Mouse (Mus musculus) liver (tissue): ENCODE data around the gene Flad1.

Experiments
- DNase-seq: peaks from one replicate; pipeline ENCODE4 v3.0.0-alpha.2; 2020; ENCODE audit warnings: mixed read lengths

The Flad1 gene

DNA sequence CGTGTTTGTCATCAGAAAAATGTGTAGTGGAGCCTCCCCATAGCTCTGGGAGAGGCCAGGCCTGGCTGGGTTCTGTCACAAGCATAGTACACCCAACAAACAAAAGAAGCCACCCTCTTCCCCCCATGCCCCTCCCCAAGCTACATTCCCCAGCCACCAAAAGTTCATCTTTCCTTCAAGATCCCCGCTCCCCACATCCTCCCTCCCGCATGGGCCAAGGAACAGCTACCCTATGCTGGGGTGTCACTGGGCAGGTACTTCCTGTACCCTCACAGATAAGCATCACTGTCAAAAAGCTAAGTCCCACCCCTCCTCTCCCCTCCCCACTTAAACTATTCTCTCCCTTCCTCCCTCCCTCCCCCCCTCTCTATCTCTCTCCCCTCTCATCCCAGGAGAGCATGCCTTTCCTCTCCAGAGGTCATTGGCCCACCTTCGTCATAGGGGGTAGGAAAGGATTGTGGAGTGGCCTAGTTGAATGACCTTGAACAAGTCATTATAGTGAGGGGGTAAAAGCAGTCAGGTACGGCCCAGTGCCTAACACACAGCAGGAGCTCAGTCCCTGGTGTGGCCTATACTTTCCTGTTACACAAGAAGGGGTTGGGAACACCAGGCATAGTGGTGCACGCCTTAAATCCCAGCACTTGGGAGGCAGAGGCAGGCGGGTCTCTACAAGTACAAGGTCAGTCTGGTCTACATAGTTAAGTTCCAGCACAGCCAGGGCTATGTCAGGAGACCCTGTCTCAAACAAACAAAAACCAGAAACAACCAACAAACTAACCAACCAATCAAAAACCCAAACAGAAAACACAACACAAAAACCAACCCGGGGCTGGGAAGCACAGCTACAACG, 29.4 kb downstream of the Flad1 start:
- no peak for DNase-seq

DNA sequence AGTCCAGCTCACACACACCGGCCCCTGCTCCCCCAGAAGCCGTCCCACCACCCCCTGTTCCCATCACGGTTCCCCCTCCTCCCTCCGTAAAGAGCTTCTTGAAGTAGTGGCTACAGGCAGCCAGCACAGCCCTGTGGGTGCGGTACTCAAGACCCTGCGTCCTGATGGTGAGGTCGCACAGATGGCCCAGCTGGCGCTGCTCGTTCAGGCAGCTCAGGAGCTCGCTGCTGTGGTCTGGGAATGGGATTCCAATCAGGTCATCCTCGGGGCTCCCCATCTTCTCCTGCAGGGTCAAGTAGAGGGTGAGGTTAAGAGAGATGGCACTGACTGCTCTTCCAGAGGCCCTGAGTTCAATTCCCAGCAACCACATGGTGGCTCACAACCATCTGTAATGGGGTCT, 30.4 kb downstream of the Flad1 start:
- DNase-seq = no peak

DNA sequence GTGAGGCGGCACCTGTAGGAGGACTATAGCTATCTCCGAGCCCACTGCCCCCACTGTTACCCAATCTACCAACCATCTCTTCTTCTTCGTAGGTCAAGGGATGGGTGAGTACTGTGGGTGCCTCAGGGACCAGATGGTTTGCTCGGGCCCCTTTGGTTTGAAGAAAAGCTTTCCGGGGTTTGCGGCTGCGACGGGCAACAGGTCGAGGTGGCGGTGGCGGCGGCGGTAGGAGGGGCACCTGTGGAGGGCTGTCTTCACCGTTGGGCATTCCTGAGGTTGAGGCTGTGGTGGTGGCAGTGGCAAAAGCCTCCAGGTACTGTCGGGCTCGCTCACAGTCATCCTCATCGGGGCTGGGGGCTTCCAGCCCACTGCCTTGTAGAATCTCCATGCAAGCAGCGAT, 31.0 kb downstream of the Flad1 start:
- no peak for DNase-seq

DNA sequence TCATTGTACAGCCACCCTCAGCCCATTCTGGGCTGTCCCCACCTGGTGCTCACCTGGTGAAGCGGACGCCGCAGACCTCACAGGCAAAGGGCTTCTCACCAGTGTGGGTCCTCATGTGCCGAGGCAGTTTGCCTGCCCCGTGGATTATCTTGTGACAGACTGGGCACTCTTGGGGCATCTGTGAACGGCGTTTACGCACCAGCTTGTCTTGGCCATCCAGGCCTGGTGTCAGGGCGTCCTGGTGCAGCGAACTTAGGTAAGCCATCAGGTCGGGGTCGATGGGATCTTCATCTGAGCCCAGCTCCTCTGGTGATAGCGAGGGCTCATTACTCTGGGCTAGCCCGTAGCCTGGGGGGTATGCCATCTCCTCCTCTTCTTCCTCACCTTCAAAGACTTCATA, 31.4 kb downstream of the Flad1 start:
- DNase-seq = no peak

DNA sequence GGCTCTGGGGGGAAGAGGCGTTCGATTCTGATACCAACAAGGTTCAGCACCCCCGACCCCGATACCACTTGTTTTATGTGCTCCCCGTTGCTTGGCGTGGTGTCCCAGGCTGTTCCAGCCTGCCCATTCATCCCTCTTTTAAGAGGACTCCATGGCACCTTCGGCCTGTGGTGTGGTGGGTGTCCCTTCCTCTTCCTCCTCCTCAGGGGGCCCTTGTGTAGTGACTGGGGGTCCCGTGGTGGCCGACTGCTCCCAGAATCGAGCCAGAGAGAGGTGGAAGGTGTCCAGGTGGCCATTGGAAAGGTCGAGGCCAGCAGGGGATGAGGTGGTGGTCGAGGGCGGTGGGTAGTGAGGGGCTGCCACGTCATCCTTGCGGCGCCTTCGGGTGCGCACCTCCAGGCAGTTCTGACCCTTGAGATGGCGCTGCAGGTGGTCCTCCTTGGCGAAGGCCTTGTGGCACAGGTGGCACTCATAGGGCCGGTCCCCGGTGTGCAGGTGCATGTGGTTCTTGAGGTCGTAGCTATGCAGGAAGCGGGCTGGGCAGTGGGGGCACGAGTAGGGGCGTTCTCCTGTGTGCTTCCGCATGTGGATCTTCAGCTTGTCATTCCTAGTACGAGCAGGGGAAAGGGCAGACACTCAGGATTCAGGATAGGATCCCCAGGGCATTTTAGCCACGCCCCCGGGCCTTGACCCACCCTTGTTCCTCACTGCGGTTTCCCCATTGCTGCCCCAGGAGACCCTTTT, 32.1 kb downstream of the Flad1 start:
- no peak for DNase-seq

DNA sequence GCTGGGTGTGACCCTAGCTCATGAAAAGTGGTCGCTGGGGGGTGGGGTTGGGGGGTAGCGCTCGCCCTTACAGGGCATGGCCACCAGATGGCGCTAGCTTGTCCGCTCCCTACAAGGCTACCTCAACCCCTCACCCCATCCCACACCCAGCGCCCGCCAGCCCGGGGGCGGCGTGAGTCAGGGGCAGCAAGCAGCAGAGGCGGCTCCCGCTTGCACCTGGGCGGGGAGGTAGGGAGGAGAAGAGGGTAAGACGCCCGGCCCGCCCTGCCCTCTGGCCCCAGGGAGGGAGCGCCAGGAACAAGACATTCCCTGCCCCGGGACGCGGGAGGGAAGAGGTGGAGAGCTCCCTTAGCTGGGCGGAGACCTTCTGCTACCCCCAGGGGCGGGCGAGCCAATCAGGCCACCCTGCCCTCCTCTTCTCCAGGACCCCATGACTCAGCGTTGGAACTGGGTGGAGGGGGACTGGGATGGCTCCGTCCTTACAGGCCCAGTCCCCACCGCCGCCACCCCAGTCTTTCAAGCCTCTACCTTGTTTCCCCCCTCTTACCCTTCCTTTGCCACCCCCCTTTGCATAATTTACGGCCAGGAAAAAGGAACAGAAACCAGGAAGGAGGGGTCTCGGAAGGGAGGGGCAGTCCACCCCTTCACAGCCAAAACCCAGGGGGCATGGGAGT, 33.1 kb downstream of the Flad1 start:
- peak; percentile 71 for DNase-seq

DNA sequence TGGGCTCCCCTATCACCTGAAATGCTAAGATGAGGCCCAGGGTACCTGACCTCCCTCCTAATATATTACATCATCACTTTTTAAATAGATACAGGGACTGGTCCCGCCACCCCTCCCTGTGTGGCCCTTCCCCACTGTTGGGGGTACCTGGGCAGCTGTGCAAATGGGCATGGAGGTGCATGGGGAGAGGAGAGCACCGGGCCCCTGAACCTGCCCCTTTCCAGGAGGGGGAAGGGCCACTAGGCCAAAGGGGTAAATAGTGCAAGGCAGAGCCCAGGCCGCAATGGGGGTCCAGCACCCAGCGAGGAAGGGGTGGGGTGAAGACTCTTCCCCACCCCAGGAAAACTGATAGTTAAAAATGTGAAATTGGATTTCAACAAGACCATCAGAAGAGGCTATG, 33.8 kb downstream of the Flad1 start:
- no peak for DNase-seq

DNA sequence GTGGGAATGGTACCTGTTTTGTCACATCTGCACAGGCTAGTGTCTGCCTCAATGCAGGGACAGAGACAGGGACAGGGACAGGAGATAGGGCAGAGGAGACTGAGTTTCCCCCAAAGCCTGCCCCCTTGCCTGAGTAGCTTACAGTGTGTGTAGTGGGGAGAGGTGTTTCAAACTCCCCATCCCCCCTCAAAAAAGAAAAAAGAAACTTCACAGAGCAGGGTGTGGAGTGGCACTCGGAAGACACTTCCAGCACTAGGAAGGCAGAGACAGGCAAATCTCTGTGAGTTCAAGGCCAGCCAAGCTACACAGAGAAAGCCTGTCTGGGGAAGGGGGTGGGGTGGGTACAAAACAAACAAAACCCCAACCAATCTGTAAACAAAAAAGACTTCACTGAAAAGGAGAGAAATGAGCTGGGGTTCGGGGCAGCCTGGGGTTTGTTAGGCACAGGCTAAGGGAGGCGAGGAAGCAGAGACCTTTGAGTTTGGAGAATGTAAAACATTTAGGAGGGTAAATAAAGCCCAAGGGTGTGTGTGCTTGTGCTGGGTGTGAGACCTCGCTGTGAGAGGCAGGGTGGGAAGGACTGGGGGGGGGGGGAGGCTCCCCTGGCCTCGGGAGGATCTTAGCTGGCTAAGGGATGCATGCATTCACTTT, 38.0 kb downstream of the Flad1 start:
- no peak for DNase-seq

DNA sequence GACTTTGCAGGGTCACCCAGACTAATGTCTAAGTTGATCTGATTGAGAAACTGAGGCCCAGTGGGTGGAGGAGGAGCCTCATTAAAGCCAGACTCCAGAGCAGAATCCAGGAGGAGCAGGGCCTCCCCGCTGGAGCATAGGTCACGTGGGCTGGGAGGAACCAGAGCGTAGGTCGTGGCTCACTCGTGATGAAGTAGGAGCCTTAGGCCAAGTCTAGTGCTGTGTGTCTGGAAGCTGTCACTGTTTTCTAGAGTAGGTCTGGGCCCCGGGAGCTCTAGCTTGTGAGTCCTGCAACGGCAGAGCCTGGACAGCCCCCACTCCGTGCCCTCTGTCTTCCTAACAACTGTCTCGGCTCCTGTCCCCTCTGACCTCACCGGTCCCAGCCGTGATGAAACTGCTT, 44.3 kb downstream of the Flad1 start:
- DNase-seq = no peak

DNA sequence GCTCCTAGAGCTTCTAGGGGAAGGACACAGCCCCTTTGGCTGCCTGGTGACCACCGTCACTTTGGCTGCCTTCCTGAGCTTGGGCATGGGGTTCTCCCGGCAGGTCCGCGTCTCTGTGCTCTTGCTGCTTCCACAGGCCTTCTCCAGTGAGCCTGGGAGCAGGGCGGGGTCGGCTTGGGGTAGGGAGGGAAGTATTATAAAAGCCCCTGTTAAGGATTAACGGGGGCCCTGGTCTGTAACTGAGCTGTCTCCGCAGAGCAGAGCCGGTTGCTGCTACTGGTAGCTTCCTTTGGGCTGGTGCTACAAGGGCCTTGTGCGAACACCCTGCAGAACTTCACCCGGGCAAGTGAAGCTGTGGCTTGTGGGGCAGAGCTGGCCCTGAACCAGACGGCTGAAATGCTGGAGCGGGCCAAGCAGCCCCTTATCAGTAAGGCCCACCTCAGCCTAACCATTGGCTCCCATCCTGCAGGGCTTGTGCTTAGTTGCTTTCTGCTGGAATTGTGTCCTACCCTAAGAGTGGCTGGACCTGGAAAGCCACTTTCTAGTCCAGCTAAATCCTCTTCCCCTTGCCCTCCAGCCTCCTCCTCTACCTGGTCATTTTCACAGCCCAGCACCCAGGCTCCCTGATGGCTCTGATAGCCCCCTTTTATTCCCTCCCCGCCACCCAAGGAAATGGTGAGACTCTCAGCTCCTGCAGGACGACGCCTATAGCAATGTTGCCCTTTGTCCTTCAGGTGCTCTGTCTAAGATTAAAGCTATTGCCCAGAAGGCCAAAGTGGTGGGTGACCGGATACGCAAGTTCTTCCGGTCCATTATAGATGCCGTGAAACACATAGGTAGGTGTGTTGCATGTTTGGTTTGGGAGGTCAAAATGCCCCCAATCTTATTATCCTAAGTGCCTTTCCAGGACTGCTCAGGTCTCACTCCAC, 45.9 kb downstream of the Flad1 start:
- DNase-seq = no peak

DNA sequence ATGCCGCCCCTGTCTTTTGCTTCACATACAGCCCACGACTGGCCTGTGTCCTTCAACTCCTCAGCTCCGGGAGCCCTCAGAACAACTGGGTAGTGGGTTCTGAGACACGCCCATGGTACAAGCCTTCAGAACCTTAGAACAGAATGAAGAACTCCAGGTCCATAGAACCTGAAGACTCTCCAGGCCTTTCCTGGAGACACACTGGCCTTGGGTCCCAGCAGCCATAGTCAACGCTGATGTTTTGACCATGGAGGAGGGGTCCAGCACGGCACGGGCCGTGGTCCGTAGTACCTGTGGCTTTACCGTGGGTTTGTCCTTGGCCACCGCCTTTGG, 46.6 kb downstream of the Flad1 start, which contains the start of gene Dcst1:
Gene Dcst1, minus strand, starts transcription at position 101 of the 333 bp plus-strand sequence.
- no peak for DNase-seq

DNA sequence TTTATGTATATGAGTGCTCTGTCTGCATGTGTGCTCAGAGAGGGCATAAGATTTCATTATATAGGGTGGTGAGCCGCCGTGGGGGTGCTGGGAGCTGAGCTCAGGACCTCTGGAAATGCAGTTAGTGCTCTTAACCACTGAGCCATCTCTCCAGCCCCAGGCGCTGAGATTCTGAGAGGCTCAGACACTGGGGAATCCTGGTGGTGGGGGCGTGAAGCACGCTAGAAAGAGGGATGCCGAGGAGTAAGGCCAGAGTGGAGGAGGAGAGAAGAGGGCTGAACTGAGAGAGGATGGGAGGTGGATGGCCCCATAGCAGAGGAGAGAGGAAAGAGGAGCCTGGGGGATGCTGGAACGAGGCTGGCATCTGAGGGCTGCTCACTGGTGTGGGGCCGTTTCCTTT, 47.0 kb downstream of the Flad1 start:
- DNase-seq = no peak

DNA sequence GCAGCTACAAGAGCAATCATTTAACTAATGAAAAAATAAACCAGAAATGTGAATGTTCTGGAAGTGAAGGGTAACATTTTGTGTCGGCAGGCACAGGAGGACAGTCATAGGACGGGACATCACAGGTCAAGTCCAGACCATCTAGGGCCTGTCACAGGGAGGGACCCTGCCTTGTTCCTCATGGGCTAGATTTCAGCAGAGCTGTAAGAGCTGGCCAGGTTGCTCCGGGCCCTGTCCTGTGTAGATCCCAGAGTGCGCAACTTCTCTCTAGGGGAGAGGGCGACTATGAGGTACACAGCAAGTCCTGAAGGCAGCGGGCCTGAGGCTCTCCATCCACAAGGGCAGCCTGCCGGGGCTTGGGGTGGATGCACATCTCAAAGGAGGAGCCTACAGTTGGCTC, 50.0 kb downstream of the Flad1 start, which contains the start of gene Dcst2:
Gene Dcst2, plus strand, starts transcription at position 301 of the 400 bp plus-strand sequence.
- DNase-seq = no peak

DNA sequence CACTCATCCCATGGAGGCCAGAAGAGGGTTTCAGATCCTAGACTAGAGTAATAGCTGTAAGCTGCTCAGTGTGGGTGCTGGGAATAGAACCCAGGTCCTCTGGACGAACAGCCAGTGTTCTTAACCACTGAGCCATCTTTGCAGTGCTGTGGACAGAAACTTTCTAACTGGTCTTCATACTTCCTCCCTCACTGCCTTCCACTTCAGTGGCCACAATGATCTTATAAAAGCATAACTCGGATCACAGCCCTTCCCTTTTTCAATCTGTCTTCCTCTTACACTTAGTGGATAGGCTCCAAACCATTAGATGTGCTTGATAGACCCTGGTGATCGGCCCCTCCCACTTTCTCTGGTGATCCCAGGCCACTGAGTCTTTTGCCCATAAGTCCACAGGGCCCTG, 51.4 kb downstream of the Flad1 start:
- no peak for DNase-seq

DNA sequence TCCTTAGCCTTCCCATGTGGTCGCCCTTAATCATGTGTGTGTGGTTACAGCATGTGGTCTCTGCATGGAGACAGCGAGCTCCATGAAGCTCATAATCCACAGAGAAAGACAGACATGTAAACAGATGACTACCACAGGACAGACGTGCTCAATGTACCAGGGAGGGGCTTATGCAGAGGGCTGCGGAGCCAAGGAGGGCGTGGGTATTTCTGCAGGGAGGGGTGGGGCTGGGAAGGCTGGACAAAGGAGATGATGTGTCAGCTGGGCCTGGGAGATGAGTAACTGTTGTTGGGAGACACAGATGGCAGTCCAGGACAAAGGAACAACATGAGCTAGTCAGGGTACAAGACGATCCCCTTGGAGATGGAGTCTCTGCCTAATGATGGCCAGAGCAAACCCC, 52.0 kb downstream of the Flad1 start:
- no peak for DNase-seq

DNA sequence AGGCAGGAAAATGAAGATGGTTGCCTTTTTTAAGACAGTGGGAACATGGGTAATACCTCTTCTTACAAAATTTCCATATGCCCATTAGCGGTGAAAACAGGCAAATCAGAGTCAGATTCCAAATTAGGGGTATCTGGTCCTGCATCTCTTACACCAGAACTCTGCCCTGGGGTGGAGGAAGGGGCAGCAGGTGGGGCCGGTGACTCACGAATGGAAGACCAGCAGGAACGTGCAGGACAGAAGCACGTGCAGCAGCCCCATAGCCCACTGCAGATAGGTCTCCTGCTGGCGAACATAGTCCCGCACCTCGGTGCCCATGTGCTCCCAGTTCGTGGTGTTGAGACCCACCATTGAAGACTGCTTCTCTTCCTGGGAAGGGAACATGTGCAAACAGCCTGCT, 55.6 kb downstream of the Flad1 start:
- no peak for DNase-seq

DNA sequence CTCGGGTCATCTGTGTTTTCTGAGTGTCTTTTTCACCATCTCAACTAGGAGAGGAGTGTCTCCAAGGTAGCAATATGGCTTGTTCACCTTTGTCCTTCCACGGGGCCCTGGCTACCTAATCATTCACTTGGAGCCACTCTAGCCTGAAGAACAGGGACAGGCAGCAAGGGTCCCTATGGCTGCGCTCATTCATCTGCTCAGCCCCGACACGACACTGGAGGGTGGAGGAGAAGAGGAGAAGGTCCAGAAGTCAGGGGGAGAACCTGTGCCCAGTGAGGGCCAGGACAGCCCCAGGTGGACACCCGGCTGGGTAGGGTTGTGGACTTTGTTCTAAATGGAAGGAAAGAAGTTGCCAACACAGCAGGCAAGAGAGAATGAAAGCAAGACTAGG, 56.2 kb downstream of the Flad1 start:
- no peak for DNase-seq

DNA sequence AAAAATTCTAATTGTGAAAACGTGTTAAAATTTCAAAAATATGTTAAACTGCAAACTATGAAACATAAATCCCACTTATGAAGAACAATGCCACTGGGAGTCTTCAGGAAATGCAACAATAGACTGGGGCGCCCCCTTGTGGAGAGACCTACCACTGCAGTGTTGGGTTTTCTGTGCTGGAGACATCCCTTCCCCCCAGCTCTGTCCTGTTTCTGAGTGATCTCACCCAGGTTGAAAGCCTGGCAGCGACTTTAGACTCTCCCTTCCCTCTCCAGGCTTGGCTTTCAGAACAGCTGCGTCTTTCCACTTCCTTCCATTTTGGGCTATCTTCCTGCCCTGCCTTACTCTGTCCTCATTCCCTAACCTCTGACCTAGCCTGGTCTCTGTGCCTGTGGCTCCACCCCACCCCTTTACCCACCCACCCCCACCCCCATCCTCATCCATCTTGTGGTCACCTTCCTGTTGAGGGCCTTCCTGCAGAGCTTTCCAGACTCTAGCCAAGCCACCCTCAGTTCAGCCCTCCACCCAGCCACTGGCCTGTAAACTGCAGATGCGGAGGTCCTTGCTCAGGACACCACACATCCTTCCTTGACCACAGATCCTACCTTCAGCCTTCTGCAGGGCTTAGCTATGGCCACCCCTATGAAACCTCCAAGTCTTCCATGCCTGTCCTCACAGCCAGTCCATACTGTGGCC, 56.7 kb downstream of the Flad1 start:
- peak; percentile 77 for DNase-seq

DNA sequence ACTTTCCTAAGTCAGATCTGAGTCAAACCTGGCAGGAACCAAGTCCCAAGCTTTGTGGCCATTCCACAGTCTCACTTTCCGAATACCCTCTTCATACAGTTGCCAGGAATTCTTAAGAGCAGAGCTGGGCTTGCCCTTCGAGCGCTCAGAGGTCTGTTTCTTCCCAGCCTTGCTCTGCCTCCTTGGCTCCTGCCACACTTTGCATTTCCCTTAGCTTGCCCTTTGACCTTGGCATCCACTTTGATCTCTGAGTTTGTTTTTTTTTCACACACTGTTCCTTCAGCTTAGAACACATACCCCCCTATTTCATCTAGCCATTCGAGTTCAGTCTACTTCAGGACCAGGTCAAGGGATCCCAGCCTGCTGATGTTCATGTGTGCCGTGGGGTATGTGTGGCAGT, 60.4 kb downstream of the Flad1 start:
- no peak for DNase-seq
